Mouse (Mus musculus): ENCODE results near the gene 4932414N04Rik.
"Not testable (repeated sequence)": the region's sequence is repeated elsewhere in the genome, so short reads cannot be mapped to it uniquely, and the experiment has no call there.

4932414N04Rik gene

GRCm38 (mm10) chr2:68656186-68656585, at the start of gene 4932414N04Rik:
Gene 4932414N04Rik, plus strand, starts transcription at chr2:68656486.
- DNase-seq (ENCODE audit: low read depth, low spot score), result not testable (repeated sequence)

- no peak for DNase-seq (ENCODE audit: low read depth, low spot score)
Observed at GRCm38 (mm10) chr2:68732216-68732615, 75.9 kb downstream of the 4932414N04Rik start.

- no peak for DNase-seq (ENCODE audit: low read depth, low spot score)
Observed at GRCm38 (mm10) chr2:68739772-68740739, 83.8 kb downstream of the 4932414N04Rik start.

GRCm38 (mm10) chr2:68744599-68744998, 88.3 kb downstream of the 4932414N04Rik start:
- no peak for DNase-seq (ENCODE audit: low read depth, low spot score)

GRCm38 (mm10) chr2:68756179-68756578, 99.9 kb downstream of the 4932414N04Rik start:
- DNase-seq (ENCODE audit: low read depth, low spot score), result no peak

- DNase-seq (ENCODE audit: low read depth, low spot score), result no peak
Observed at GRCm38 (mm10) chr2:68756793-68757192, 100.5 kb downstream of the 4932414N04Rik start.

GRCm38 (mm10) chr2:68765371-68765770, 109.1 kb downstream of the 4932414N04Rik start:
- DNase-seq (ENCODE audit: low read depth, low spot score), result no peak

GRCm38 (mm10) chr2:68767186-68767890, 111.1 kb downstream of the 4932414N04Rik start:
- no peak for DNase-seq (ENCODE audit: low read depth, low spot score)

- no peak for DNase-seq (ENCODE audit: low read depth, low spot score)
Observed at GRCm38 (mm10) chr2:68782268-68783132, 126.2 kb downstream of the 4932414N04Rik start.

GRCm38 (mm10) chr2:68783664-68784063, 127.4 kb downstream of the 4932414N04Rik start:
- not testable (repeated sequence) for DNase-seq (ENCODE audit: low read depth, low spot score)

- DNase-seq (ENCODE audit: low read depth, low spot score), result no peak
Observed at GRCm38 (mm10) chr2:68784710-68785427, 128.6 kb downstream of the 4932414N04Rik start.

- no peak for DNase-seq (ENCODE audit: low read depth, low spot score)
Observed at GRCm38 (mm10) chr2:68787161-68787675, 130.9 kb downstream of the 4932414N04Rik start.

GRCm38 (mm10) chr2:68792296-68792695, 136.0 kb downstream of the 4932414N04Rik start:
- DNase-seq (ENCODE audit: low read depth, low spot score), result no peak

- DNase-seq (ENCODE audit: low read depth, low spot score), result no peak
Observed at GRCm38 (mm10) chr2:68793472-68793871, 137.2 kb downstream of the 4932414N04Rik start.

GRCm38 (mm10) chr2:68794181-68794580, 137.9 kb downstream of the 4932414N04Rik start:
- no peak for DNase-seq (ENCODE audit: low read depth, low spot score)

- no peak for DNase-seq (ENCODE audit: low read depth, low spot score)
Observed at GRCm38 (mm10) chr2:68794616-68795015, 138.3 kb downstream of the 4932414N04Rik start.

GRCm38 (mm10) chr2:68796011-68796775, 139.9 kb downstream of the 4932414N04Rik start:
- no peak for DNase-seq (ENCODE audit: low read depth, low spot score)

GRCm38 (mm10) chr2:68797106-68797505, 140.8 kb downstream of the 4932414N04Rik start:
- DNase-seq (ENCODE audit: low read depth, low spot score), result no peak
